Mouse (Mus musculus) natural killer cell, adult 2 months (primary cell): ENCODE measurements around the gene Gm37240.

Experiments
- DNase-seq, 2 experiments: peaks; one replicate each; pipeline ENCODE4 v3.0.0; 2022; ENCODE audit warnings: low spot score in 2 of 2

The Gm37240 gene

DNA sequence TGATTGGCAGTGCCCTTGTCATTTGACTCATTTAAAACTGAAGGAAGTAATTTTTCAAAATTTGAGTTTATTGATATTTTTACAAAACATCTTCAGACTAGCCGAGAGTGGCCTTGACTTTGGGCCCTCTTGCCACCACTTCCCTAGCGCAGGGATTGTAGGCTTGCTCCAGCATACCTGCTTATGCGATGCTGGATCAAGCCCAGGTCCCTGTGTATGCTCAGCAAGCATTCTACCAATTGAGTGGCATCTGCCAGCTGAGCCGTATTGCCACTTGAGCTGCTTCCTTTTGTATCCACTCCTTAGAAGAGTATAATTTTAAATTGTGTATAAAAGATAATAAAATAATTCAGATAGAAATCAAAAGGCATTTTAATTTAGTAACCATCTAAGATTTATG is 1046.0 kb downstream of the Gm37240 start:
- no peak for DNase-seq

- no peak for DNase-seq
These were observed 1047.8 kb downstream of the Gm37240 start for GRCm38 (mm10) chr3:84839499-84839898.

GRCm38 (mm10) chr3:84837984-84838383 is 1049.3 kb downstream of the Gm37240 start:
- no peak for DNase-seq

GRCm38 (mm10) chr3:84836029-84836428 is 1051.3 kb downstream of the Gm37240 start:
- DNase-seq, result no peak

DNA sequence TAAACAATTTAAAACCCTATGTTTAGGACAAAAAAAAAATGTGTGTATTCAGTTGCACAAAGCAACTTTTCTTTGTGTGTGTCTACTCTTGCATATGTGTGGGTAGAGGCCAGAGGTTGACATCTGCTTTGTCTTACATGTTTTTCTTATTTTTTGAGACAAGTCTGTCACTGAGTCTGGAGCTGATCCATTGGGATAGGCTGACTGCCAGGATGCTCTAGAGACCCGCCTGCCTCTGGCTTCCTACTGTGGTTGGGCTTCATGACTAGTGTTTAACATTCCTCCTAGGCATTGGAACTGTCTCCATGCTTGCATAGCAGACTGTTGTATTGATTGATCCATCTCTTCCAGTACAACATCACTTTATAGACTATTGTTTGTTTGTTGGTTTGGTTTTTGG is 1058.0 kb downstream of the Gm37240 start:
- no peak for DNase-seq

GRCm38 (mm10) chr3:84827617-84828016 is 1059.7 kb downstream of the Gm37240 start:
- DNase-seq, result no peak

GRCm38 (mm10) chr3:84826938-84827337 is 1060.4 kb downstream of the Gm37240 start:
- DNase-seq, result no peak

DNA sequence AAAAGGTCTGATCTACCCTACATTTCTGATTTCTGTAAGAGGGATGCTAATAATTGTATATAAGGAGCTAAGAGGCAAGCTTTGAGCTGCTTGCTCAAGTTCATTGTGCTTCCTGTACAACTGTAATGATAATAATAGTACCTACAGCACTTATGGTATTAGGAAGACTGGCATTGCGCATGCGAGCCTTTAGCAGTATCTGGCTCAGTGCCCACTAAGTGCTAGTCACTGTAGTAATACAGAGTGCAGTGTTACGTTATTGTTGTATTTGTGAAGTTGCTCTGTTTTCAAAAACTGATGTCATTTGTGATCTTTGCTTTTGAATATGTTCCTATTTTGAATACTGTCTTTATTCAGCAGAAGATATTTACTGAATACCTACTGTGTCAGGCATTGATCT is 1060.9 kb downstream of the Gm37240 start:
- peak in 1 of 2 experiments; percentile 32 for DNase-seq

- DNase-seq, result peak in 1 of 2 experiments; percentile 34
These were observed 1061.3 kb downstream of the Gm37240 start for GRCm38 (mm10) chr3:84825990-84826389.

GRCm38 (mm10) chr3:84820654-84821201 is 1066.6 kb downstream of the Gm37240 start:
- DNase-seq, result peak; percentile 24 to 31

DNA sequence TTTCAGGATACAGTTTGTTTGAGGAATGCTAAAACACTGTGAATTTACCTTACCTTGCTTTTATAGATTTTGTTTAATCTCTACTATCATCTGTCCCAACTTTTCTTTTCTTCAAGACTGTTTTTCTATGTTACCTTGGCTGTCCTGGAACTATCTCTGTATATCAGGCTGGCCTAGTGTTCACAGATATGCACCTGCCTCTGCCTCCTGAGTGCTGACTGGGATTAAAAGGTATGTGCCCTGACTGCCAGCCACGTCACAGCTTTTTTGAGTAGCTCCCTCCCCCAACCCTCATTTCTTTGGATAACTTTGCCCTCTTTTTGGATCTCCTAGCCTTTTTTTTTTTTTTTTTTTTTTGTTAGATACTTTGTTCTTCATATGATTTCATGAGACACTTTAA is 1070.4 kb downstream of the Gm37240 start:
- DNase-seq, result no peak

DNA sequence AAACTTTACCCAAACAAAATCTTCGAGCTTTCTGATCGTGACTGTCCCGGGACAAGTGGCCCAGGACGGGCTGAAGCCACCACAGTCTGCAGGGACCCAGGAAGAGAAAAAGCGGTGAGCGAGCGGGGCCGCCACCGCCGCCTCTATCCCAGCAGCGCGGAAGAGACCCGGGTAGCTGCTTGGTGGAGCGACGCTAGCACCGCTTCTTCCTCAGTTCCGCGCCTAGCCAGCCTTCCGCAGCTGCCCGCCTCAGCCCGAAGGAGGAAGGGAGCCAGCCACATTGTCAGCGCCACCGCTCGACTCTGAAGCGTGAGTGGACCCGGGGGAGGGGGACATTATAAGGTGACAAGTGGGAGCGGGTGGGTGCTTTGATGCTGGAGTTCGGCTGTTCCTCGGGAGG is 1071.9 kb downstream of the Gm37240 start:
- peak; percentile 24 to 41 for DNase-seq

DNA sequence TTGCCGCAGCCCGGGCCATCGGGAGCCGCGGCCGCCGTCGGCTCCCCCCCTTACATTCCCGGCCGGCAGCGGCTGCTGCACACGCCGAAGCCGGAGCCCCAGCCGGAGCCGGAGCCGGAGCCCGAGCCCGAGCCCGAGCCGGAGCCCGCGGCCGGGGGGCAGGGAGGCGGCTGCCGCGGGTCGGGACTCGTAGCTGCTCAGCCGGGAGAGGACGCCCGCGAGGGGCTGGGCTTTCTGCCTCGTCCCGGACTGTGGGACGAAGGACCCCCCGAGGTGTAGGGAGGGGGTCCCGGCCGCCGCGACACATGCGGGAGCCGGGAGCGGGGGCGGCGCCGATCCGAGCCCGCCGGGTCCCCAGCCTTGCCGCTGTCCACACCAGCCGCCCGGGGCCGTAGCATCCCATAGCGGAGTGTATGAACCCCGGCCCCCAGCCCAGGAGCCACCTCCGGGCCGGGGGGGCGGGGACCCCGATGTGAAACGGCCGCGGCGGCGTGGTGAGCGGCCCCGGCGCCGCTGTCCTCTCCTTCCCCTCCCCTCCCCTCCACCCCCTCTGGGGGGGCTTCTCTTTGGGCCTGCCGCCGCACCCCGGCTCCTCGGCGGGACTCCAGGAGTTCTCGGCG is 1072.4 kb downstream of the Gm37240 start, which contains the start of gene Fbxw7:
Fbxw7 (plus strand) TSS at position 507 of the 620 bp plus-strand sequence.
- no peak for DNase-seq

DNA sequence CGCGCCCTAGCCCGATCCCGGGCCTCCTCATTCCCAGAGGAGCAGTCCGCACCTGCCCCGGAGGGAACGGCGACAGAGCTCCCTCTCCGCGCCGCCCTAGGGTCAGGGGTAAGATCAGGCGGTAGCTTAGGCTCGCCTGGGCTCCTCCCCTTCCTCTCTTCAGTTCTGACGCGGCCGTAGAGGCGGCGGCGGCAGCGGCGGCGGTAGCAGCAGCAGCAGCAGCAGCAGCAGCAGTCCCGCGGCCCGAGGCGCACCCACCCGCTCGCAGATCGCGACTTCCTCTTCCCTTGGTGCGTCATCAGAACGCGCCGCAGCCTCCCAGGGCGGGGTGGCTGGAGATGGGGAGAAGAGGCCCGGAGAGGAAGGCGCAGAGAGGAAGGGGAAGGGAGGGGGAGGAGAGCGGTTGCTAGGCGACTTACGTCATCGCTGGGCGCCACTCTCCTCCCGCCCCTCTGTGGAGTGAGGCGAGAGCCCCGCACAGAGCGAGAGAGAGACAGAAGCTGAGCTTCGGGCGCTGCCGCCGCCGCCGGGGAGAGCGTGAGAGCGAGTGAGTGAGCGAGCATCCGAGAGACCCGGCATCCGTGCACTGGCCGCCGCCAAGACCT is 1073.1 kb downstream of the Gm37240 start:
- peak; percentile 100 for DNase-seq

DNA sequence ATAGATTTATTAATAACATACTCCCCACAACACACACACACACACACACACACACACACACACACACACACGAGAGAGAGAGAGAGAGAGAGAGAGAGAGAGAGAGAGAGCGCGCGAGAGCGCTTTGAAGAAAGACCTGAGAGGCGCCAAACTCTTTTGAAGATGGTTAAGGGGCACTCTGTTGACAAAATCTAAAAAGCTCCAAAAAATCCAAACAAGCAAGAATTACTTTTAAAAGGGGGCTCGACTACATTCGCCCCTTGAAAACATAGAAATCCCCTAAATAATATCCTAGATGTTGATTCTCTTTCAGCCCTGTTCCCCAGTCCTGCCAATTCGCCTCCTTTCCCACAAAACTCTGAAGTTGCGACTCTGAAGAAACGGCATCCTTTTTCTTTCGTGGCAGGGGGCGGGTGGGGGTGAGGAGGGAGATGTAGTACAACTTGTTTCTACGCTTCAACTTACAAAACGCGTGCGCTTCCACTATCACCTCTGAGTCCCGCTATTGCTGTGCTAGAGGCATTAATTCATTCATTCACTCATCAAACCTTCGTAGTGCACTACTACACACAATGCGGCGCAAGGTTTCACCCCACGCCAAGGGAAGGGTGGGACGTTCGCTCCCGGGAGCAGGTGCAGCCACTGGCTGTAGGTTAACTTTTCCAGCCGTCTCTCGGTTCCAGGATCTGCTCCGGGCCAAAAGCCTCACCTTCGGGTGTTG is 1073.7 kb downstream of the Gm37240 start:
- no peak for DNase-seq

- no peak for DNase-seq
These were observed 1076.5 kb downstream of the Gm37240 start for GRCm38 (mm10) chr3:84810803-84811202.

GRCm38 (mm10) chr3:84808906-84809305 is 1078.4 kb downstream of the Gm37240 start:
- DNase-seq, result no peak

- DNase-seq, result no peak
These were observed 1079.5 kb downstream of the Gm37240 start for GRCm38 (mm10) chr3:84807826-84808225.

- DNase-seq, result no peak
These were observed 1081.1 kb downstream of the Gm37240 start for GRCm38 (mm10) chr3:84806206-84806605.

- no peak for DNase-seq
These were observed 1083.3 kb downstream of the Gm37240 start for GRCm38 (mm10) chr3:84804036-84804435.

GRCm38 (mm10) chr3:84787914-84788313 is 1099.4 kb downstream of the Gm37240 start:
- no peak for DNase-seq

GRCm38 (mm10) chr3:84776084-84776483 is 1111.2 kb downstream of the Gm37240 start:
- DNase-seq, result no peak

DNA sequence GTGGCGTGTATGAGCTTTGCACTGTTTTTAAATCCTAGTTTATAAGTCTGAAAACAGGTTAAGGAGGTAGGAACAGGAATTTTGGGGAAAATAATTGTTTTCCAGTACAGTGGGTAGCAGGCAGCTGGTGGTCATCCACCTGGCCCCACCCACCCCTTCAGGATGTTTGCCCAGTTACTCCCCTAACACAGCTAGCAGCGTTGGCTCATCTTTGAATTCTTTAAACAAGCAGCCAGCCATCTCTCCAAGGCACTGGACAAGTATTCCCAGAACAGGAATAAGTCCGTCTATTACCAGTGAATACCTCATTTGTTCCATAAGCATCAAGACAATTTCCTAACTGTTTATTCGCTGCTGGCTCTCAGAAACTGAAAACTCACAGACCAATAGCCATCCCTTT is 1111.7 kb downstream of the Gm37240 start:
- no peak for DNase-seq
